Mouse (Mus musculus) forebrain, postnatal 0 days (tissue): ENCODE data around the gene Sel1l. TPM values are rescaled to one million over a fixed set of nuclear protein-coding genes. Genes with fewer than 3 reads are reported as not detected.
"Not testable (repeated sequence)": the region's sequence is repeated elsewhere in the genome, so short reads cannot be mapped to it uniquely, and the experiment has no call there.

Source experiments
- ATAC-seq: fragments of 200-750 bp; cut with Nextera tagmentation; 2 replicates; pipeline ENCODE4 v1.8.0; 2017; ENCODE audit warnings: mild to moderate bottlenecking, moderate library complexity
- DNase-seq: peaks from one replicate; pipeline ENCODE4 v3.0.0-alpha.2; 2015
- H3K27ac ChIP-seq: fragments of 300-500 bp; sonication (generic); 2 replicates; pipeline ENCODE4 v1.5.1; 2014; ENCODE audit warnings: low read depth, mild to moderate bottlenecking, antibody characterized with exemption, low read length, moderate library complexity, mixed read lengths
- H3K27me3 ChIP-seq: fragments of 300-500 bp; sonication (generic); 2 replicates; pipeline ENCODE4 v1.6.1; 2014; ENCODE audit warnings: mild to moderate bottlenecking, low read length, mixed read lengths; ENCODE audit not compliant: insufficient read depth
- H3K36me3 ChIP-seq: fragments of 300-500 bp; sonication (generic); 2 replicates; pipeline ENCODE4 v1.6.1; 2014; ENCODE audit warnings: mild to moderate bottlenecking, moderate library complexity; ENCODE audit not compliant: insufficient read depth
- H3K4me1 ChIP-seq: fragments of 300-500 bp; sonication (generic); 2 replicates; pipeline ENCODE4 v1.6.1; 2014; ENCODE audit warnings: antibody characterized with exemption; ENCODE audit not compliant: insufficient read depth
- H3K4me2 ChIP-seq: fragments of 300-500 bp; sonication (generic); 2 replicates; pipeline ENCODE4 v1.6.1; 2014; ENCODE audit warnings: low read depth, mild to moderate bottlenecking, moderate library complexity
- H3K4me3 ChIP-seq: fragments of 300-500 bp; sonication (generic); 2 replicates; pipeline ENCODE4 v1.5.1; 2014; ENCODE audit warnings: low read depth, low read length, mixed read lengths
- H3K9ac ChIP-seq: fragments of 300-500 bp; sonication (generic); 2 replicates; pipeline ENCODE4 v1.6.1; 2014; ENCODE audit warnings: mild to moderate bottlenecking
- H3K9me3 ChIP-seq: fragments of 300-500 bp; sonication (generic); 2 replicates; pipeline ENCODE4 v1.6.1; 2016; ENCODE audit warnings: low read length
- CTCF ChIP-seq: sonication (generic); IDR thresholded peaks from 2 replicates; pipeline ENCODE4 v1.5.1; 2016; ENCODE audit warnings: antibody characterized with exemption, control low read depth, low read depth
- WGBS: fragments of 180-500 bp; shearing (Covaris S2); extraction: QIAGEN DNeasy Blood & Tissue Kit; methylation state at CpG from one replicate; pipeline ENCODE4 v1.1.7; 2014; 5-methylcytosine and 5-hydroxymethylcytosine counted together
- polyA plus RNA-seq: library from polyadenylated mRNA; unstranded; fragments of >200 nt; fragmentation: Nextera tagmentation; extraction: Ambion mirVana; gene quantifications from 2 replicates; pipeline ENCODE4 v1.2.1, GENCODE M21; 2015
- total RNA-seq: library from RNA; depleted of rRNA; stranded (reverse); fragments of >200 nt; gene quantifications from 2 replicates; pipeline ENCODE4 v1.2.3, GENCODE M21; 2014

Sel1l gene
- total and polyA plus RNA-seq, 2 experiments from 2014 or later, result 73.4 to 95.9 TPM

GRCm38 (mm10) chr12:91796774-91797173 is 52.2 kb downstream of the Sel1l start:
- H3K27me3 ChIP-seq, result no peaks in the 10 kb centered on the region
- H3K4me2 ChIP-seq, result no peak overlapping the region
- H3K9ac ChIP-seq, result no peak overlapping the region
- no peak overlapping the region for H3K27ac ChIP-seq
- TF ChIP-seq CTCF, result no peak
- H3K9me3 ChIP-seq, result no peaks in the 10 kb centered on the region
- 68% methylated on average over 4 of the region's 4 CpGs for WGBS
- DNase-seq (no peak), ATAC-seq (no peak)
- no peaks in the 10 kb centered on the region for H3K36me3 ChIP-seq
- no peaks in the 10 kb centered on the region for H3K4me1 ChIP-seq
- H3K4me3 ChIP-seq, result no peak overlapping the region

DNA sequence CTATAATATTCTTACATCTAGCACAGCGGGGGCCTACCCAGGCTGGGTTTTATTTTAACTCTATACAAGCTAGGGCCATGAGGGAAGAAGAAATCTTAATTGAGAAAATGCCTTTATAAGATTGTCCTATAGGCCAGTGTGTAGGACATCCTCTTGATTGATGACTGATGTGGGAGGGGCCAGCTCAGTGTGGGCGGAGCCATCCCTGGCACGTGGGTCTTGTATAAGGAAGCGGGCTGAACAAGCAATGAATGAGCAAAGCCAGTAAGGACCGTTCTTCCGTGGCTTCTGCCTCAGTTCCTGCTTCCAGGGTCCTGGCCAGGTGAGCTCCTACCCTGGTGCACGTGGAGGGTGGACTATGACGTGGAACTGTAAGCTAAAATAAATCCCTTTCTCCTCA is 55.7 kb downstream of the Sel1l start:
- WGBS, result 77% methylated on average over 8 of the region's 8 CpGs
- ATAC-seq (no peak), DNase-seq (no peak)
- Histone ChIP-seq H3K36me3 (no peaks in the 10 kb centered on the region), H3K9me3 (no peaks in the 10 kb centered on the region), H3K4me2 (no peak overlapping the region), H3K27me3 (no peaks in the 10 kb centered on the region), H3K4me1 (no peaks in the 10 kb centered on the region), H3K27ac (no peak overlapping the region), H3K4me3 (no peak overlapping the region), H3K9ac (no peak overlapping the region)
- no peak for TF ChIP-seq CTCF

DNA sequence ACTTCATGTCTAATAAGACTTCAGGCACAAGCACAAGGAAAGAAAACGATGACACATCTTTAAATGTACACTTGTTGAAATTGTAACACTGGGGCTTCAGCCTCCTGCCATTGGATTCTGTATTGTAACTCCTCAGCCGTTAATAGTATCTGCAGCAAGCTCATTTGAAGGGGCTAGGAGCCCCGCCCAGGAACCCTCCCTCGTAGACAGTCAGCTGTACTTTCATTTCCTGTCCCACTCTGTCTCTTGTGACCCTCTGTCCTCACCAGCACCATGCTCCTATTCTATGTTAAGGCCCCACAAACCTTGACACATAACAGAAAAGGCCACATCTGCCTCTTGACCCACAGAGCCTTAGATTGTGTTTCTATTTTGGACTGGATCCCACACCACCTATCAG is 57.1 kb downstream of the Sel1l start:
- Histone ChIP-seq H3K27ac (no peak overlapping the region), H3K4me2 (no peak overlapping the region), H3K4me1 (no peaks in the 10 kb centered on the region), H3K27me3 (no peaks in the 10 kb centered on the region), H3K36me3 (no peaks in the 10 kb centered on the region), H3K9ac (no peak overlapping the region), H3K4me3 (no peak overlapping the region), H3K9me3 (no peaks in the 10 kb centered on the region)
- DNase-seq (no peak), ATAC-seq (no peak)
- TF ChIP-seq CTCF, result no peak
- 76% methylated on average over 4 of the region's 4 CpGs for WGBS

DNA sequence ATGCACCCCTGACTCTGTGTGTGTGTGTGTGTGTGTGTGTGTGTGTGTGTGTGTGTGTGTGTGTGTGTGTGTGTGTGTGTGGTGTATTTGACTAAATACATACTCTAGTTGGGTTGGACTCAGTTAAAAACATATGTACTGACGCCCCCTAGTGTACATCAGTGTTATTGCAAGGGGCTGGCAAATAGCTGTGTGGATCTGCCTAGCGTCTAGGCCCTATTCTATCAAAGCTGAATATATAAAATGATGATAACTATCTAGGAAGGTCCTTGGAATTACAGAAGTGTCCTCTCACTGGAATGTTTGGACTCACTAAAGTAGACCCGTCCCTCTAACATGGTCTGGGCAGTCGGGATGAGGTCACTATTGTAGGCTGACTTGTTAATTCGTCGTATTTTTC is 59.2 kb downstream of the Sel1l start:
- no peaks in the 10 kb centered on the region for H3K9me3 ChIP-seq
- TF ChIP-seq CTCF, result peak; percentile 74
- peak; percentile 63 for DNase-seq
- H3K27ac ChIP-seq, result no peak overlapping the region
- no peak overlapping the region for H3K4me2 ChIP-seq
- no peaks in the 10 kb centered on the region for H3K27me3 ChIP-seq
- WGBS, result 52% methylated on average over 6 of the region's 6 CpGs
- ATAC-seq, result 0 out of 2 replicates have a peak, but pooled peaks have one; percentile 29
- no peaks in the 10 kb centered on the region for H3K4me1 ChIP-seq
- H3K36me3 ChIP-seq, result no peaks in the 10 kb centered on the region
- H3K4me3 ChIP-seq, result no peak overlapping the region
- no peak overlapping the region for H3K9ac ChIP-seq

- H3K4me2 ChIP-seq, ATAC-seq, H3K27ac ChIP-seq, H3K9ac ChIP-seq, H3K4me1 ChIP-seq, H3K36me3 ChIP-seq, H3K4me3 ChIP-seq, H3K27me3 ChIP-seq, H3K9me3 ChIP-seq, DNase-seq: not testable (repeated sequence)
- 77% methylated on average over 3 of the region's 3 CpGs for WGBS
Observed at GRCm38 (mm10) chr12:91788446-91788845, 60.5 kb downstream of the Sel1l start.

DNA sequence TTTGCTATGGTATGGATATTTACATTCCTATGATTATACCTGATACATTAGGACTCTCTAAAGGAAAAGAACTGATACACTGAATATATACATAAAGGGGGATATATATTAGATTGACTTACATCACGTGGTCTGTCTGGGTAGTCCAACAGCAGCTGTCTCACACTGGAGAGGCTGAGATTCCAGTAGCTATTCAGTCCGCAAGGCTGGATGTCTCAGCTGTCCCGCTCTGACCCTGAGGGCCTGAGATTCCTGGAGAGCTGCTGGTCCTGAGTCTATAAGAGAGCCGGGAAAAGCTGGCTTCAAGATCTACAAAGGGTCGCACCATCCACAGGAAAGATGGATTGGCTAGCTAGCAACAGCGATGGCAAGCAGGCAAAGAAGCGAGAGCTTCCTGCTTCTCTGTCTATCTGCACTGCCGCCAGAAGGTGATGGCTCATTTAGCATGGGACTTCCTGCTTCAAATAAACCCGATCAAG is 61.0 kb downstream of the Sel1l start, which contains the start of gene Ston2:
Gene Ston2 (minus strand): TSS at position 429 of the 479 bp plus-strand sequence.
- ATAC-seq (no peak), DNase-seq (no peak)
- Histone ChIP-seq H3K4me3 (no peak within 1 kb of the TSS), H3K4me2 (no peak within 1 kb of the TSS), H3K36me3 (no peaks in the 10 kb centered on the region), H3K9me3 (no peaks in the 10 kb centered on the region), H3K9ac (no peak within 1 kb of the TSS), H3K27ac (no peak within 1 kb of the TSS), H3K27me3 (no peaks in the 10 kb centered on the region), H3K4me1 (no peaks in the 10 kb centered on the region)
- 91% methylated on average over 9 of the region's 9 CpGs for WGBS
- no peak for TF ChIP-seq CTCF

GRCm38 (mm10) chr12:91786355-91786754 is 62.6 kb downstream of the Sel1l start:
- no peak for ATAC-seq
- no peaks in the 10 kb centered on the region for H3K9me3 ChIP-seq
- DNase-seq, result no peak
- WGBS, result 65% methylated on average over 10 of the region's 10 CpGs
- H3K4me1 ChIP-seq, result no peaks in the 10 kb centered on the region
- no peak overlapping the region for H3K27ac ChIP-seq
- H3K4me2 ChIP-seq, result no peak overlapping the region
- H3K27me3 ChIP-seq, result no peaks in the 10 kb centered on the region
- TF ChIP-seq CTCF, result no peak
- no peak overlapping the region for H3K9ac ChIP-seq
- no peaks in the 10 kb centered on the region for H3K36me3 ChIP-seq
- H3K4me3 ChIP-seq, result no peak overlapping the region

DNA sequence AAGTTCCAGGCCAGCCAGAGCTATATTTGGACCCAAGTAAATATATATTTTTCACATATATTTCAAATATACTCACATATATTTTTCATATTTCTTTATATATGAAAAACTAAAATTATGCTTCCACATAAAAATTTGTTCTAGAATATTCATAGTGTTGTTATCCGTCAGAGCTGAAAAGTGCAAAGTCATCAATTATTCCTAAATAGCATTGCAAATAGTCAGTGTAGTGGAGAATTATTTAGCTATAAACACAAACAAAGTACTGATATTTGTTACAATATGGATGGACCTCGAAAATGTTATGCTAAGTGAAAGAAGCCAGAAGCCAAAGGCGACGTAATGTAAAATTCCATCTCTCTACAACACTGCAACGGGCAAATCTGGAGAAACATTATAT is 67.5 kb downstream of the Sel1l start:
- no peaks in the 10 kb centered on the region for H3K36me3 ChIP-seq
- H3K4me1 ChIP-seq, result no peaks in the 10 kb centered on the region
- H3K27ac ChIP-seq, result no peak overlapping the region
- WGBS, result 91% methylated on average over 5 of the region's 5 CpGs
- TF ChIP-seq CTCF, result no peak
- H3K9me3 ChIP-seq, result no peaks in the 10 kb centered on the region
- ATAC-seq (no peak), DNase-seq (no peak)
- H3K27me3 ChIP-seq, result no peaks in the 10 kb centered on the region
- no peak overlapping the region for H3K4me2 ChIP-seq
- no peak overlapping the region for H3K9ac ChIP-seq
- H3K4me3 ChIP-seq, result no peak overlapping the region
